Mouse (Mus musculus) left cerebral cortex, postnatal 14 days (tissue): Measurements from ENCODE around the gene Trp53bp2. TPM values are rescaled to one million over a fixed set of nuclear protein-coding genes. Genes with fewer than 3 reads are reported as not detected.

Experiments used
- DNase-seq, 2 experiments: peaks; one replicate each; pipeline ENCODE4 v3.0.0; 2021 to 2022; ENCODE audit warnings: low spot score in 2 of 2, mixed read lengths in 1 of 2
- intact Hi-C: fragments of 180-260 bp; cut with DNase I; formaldehyde crosslinking; loops from one replicate; pipeline ENCODE4 v1.15.1; 2025
- total RNA-seq, 2 experiments: library from RNA; stranded (reverse); gene quantifications; 2 replicates each; pipeline ENCODE4 v1.2.3; 2021

Gene Trp53bp2
- total RNA-seq, 2 experiments from 2014 or later = 18.7 to 19.0 TPM

DNA sequence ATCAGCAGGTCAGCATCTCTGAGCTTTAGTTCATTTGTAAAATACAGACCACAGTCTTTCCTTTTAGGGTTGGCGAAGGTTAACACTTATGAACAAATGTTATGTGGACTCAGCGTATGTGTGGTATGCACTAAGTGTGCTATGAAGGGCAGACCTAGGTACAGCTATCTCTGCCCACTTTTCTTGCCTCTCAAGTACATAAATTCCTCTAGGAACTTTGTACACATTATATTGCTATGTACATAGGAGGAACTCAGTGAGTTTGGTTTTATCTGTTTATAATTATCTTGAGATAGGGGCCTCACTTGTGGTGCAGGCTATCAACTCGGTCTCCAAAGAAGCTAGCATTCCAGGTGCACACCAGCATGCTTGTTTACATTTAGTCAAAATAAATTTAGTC lies 9.1 kb upstream of the Trp53bp2 start:
- intact Hi-C loops = no loop called here
- DNase-seq = no peak

DNA sequence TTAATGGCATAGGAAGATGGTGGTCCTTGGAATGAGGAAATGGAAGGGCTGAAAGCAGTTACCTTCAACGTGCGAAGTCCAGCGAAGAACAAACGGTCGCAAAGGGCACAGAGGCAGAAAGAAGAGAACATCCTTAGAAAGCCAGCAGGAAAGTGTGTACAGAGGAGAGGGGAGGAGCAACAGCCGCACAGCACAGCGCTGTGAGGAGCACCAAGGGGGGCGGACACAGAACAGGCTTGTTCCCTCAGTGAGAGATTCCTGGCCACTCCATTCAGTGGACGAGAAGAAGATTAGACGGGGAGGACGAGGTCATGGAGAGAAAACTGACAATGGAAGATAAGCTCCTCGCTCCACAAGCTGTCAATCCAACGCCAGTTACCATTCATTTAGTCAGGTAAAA lies 5.9 kb upstream of the Trp53bp2 start:
- no peak for DNase-seq
- intact Hi-C loops = no loop called here

DNA sequence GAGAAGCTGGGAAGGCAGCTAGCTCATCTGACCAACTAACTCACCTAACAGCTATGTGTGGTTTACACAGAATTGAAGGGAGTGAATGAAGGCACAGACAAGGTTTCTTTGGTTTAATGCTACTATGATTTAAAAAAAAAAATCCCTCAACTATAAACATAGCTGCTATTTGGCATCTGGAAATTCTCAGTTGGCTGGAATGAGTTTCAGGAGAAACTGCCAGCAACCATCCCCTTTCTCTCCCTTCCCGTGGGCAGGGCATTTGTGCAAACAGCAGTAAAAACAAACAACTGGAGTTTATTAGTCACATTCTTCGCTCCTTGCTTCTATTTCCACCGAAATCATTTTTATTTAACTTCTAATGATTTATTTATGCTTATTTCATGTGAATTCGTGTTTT lies 2.4 kb upstream of the Trp53bp2 start:
- no peak for DNase-seq
- intact Hi-C loops = no loop called here

DNA sequence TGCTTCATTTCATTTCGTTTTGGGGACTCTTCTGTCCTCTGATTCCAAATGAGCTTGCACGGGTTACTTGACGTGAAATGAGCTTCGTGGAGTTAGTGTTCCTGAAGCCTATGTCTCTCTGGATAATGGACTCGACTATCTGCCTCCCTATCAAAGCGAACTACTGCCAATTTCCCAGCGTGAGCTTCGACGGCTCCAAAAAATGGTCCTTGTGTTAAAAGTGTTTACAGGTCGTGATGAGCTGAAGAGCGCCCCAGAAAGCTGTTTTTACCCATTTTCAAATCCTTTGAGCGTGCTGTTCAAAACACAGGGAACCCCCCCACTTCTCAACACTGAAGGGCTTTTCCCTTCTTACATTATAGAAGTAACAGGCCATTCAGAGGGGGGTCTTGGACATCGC lies 729 bp upstream of the Trp53bp2 start:
- intact Hi-C loops = loop anchor here (2.0 kb wide), 1 partner anchor 67 kb away; the partner anchor contains the start of gene Fbxo28
- no peak for DNase-seq

DNA sequence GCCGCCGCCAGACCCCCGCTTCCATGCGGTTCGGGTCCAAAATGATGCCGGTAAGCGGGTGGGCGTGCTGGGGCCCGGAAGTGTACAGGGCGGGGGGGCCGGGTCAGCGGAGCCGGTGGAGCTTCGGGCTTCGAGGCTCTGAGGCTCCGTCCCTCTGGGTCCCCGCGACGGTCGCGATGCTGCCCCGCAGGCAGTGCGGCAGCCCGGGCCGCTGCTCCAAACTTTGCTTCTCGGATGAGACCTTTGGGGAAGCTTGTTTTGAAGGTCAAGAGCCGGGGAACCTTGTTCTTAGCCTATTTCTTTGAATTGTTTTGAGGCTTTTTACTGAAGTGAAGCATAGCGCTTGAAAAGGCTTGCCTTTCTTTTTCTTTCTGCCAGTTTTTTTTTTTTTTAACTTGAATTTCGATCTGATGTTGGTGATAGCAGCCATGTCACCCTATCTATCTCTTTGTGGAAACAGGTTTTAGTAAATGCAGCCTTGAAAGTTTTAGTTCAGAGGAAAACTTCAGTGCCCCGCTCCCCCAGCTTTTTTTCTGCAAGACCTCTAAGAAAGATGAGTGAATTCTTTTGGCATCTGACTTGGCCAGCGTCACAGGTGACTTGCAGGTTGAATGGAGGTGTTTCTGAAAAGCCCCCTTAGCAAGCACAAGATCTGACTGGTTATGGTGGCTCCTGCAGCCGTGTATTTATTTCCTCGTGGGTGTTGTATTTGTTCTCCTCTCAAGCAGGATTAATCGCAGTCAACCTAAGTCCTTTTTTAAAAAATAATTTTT lies 615 bp downstream of the Trp53bp2 start:
- DNase-seq = no peak
- intact Hi-C loops = loop anchor here (2.0 kb wide), 1 partner anchor 69 kb away; the partner anchor contains the start of gene Fbxo28

DNA sequence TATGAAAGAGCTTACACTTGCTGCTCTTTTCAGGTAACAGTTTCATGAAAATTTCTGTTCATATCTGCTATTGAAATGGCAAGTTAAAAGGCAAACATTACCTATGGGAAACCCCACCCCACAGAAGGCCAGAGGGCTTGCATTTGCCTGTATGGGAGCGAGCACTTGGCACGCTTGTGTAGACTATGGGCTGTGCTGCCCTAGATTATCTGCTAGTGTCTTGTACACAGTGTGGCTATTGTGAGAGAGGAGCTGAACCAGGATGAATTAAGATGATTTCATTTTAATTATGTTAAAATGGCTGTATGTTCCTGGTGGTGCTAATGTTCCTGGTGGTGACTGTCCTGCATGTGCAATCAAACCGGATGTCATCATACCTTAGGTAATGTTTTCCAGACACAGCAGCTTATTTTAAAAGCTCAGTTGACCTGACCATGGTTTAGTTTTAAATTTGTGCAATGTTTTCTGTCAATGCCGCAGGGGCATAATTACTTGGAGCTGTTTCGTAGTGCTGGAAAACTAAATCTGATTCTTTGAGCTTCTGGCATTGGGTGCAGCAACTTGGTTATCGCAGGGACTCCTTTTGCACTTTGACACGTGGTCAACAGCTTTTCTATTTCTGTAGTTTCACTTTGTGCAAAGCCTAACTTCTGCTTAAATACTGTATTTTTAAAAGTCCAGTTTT lies 3.8 kb downstream of the Trp53bp2 start:
- intact Hi-C loops = no loop called here
- no peak for DNase-seq

DNA sequence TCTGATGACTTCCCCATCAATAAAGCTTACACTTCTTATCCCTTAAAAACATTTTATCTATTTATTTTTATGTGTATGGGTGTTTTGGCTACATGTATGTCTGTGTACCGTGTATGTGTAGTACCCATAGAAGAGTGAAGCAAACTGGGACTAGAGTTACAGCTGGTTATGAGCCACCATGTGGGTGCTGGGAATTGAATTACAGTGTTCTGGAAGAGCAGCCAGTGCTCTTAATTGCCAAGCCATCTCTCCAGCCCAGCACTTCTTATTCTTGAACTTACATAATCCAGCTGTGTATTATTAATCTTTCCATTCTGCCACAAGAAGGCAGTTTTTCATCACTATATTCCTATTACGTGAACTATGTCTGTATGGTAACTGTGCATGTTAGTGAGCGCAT lies 10.5 kb downstream of the Trp53bp2 start:
- intact Hi-C loops = no loop called here
- DNase-seq = no peak

DNA sequence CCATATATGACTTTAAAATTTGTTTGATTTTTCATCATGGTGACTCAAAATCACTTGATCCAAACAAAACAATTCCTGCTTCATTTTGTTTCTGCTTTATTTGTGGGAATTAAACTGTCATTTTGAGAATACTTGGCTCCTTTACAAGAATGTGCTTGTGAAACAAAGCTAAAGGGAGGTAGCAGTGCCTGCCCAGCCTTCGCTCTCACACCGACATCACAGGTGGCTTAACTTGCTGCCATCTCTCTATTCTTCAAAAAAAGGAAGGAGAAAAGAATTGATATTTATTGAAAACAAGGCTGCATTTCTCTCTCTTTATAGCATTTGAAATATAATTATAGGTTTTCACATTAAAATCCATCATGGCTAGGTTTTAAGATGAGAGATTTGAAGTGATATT lies 15.3 kb downstream of the Trp53bp2 start:
- intact Hi-C loops = no loop called here

DNA sequence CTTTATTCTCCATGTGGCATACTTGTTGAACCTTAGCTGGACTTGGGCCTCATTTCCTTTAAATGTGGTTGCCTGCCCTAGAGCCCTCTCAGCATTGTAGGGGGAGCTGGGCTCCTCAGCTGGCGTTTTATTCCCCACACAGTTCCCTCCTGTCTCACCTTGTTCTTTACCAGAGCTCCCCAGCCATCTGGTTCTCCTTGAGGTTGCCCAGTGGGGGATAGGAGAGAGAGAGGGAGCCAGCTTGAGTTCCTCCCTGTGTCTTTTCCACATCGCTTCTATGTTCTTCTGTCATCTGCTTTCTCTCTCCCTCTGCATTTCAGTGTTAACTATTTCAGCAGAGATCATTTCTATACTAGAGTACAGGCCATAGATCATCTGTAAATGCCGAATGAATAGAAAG lies 16.2 kb downstream of the Trp53bp2 start:
- no peak for DNase-seq
- intact Hi-C loops = no loop called here

More for the DNA sequence above, 15.3 kb downstream of the Trp53bp2 start:
- DNase-seq = no peak

DNA sequence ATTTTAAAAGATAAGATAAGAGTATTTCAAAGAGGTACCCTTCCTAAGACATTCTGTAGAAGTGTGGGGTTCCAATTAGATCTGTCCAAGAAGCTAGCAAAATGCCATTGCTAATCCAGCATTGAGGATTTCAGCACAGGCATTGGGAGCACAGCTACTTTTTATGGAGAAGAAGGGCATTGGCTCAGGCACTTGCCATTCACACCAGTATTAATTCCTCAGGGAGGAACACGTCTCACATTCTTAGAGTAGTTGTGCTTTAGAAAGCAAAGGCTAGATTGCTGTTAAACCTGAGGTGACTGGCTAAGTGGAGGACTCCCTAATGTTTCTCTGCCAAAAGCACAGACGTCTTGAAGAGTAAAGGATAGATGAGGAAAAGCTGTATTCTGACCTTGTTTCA lies 17.5 kb downstream of the Trp53bp2 start:
- DNase-seq = no peak
- intact Hi-C loops = no loop called here

DNA sequence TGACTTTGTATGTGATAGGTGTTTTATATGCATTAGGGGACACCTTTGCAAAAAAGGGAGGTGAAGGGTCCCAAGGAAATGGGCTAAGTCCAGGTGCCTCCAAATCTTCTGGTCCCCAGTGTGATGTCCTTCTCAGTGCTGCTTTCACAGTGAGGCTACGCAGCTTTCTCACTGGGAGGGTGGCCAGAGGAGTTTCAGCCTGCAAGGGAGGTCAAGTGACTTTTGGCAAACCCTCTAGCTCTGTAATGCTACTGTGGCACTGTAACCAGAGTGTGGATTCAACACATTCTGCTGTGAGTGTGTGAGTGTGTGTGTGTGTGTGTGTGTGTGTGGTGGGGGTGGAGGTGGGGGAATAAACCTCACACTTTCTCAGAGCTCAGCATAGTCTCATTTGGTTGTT lies 18.5 kb downstream of the Trp53bp2 start:
- intact Hi-C loops = no loop called here
- no peak for DNase-seq

DNA sequence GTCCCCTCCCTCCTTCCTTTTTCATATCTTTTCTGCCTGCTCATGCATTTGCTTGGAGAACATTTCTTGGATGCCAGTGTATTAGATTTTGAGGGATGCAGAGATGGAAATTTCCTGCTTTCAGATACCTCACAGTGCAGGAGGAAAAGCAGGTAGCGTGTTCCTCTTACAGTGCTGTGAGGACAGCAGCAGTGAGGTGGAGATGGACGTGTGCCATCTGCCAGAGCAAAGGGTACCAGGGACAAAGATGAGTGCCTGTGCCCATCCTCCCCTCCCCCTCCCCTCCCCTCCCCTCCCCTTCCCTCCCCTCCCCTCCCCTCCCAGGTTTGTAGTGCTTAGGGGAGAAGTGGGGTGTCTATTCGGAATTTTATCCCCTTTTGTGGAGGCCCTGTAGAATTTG lies 20.9 kb downstream of the Trp53bp2 start:
- intact Hi-C loops = no loop called here
- DNase-seq = no peak

DNA sequence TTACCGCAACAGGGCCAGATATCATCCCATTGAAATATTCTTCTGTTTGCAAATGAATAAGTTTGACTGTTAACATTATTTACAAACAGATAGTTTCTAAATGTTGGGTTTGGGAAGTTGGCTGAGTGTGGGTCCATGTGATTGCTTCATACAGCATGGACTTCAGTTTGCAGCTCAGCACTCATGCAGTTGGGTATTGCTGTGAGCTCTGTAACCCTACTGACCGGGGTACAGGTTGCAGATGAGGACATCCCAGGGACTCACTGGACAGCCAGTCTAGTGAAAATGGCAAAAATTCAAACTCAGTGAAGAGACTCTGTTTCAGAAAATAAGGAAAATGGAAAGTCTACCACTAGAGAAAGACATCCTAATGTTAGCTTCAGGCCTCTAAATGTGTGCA lies 21.7 kb downstream of the Trp53bp2 start:
- intact Hi-C loops = no loop called here

DNA sequence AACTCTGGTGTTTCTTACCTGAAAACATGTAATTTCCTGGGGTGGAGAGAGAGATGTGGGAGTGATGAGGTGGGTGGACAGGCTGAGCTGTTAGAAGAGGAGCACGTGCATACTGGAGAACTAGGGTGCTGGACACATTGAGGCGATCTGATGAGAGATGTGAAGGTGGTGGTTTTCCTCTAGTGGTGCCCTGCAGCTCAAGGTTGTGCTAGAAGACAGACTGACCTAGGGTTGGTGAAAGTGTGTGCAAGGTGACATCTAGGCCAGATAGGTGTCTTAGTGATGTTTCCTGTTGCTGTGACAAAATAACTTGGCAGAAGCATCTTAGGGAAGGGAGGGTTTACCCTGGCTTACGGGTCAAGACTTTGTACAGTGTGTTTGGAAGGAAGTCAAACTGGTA lies 23.1 kb downstream of the Trp53bp2 start:
- DNase-seq = no peak
- intact Hi-C loops = no loop called here

More for the DNA sequence above, 21.7 kb downstream of the Trp53bp2 start:
- no peak for DNase-seq

DNA sequence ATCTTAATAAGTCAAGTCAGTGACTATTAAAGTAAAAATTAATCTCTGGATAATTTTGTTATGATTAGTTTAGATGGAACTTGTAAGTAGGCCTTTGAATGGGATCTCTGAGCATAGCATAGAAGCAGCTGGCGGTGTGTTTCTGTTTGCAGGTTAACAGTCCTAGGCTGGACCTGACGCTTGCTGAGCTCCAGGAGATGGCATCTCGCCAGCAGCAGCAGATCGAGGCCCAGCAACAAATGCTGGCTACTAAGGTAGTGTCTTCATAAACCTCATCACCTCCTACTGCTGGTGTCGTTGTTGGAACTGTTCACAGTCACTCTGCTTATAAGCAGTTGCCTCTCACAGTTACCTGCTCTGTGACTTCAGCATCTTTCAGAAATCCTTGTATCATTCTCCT lies 27.8 kb downstream of the Trp53bp2 start:
- intact Hi-C loops = no loop called here
- no peak for DNase-seq

DNA sequence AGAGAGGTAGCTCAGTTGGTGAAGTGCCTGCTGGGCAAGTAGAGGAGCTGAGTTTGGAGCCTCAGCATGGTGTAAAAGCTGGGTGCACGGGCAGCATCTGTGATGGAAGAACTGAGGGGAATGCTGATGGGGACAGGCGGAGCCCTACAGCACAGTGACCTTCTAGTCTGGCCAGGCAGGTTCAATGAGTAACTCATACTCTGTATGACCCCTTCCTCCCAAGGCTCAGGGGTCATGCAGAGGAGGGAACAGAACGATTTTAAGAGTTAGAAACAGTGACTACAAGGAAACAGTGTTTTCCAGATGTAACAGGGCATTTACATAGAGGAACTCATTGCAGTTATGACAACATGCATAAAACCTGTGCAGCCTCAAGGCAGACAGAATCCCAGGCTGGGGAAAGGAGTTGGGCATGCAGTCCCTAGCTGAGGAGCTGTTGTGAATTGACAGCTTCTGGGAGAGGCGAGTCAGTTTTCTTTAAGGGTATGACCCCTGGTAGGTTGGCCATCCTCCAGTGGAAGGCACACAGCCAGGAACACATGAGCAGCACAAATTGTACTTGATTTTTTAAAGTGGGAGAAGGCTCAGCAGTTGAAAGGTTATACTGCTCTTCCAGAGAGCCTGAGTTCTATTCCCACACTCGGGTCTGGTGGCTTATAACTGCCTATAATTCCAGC lies 30.7 kb downstream of the Trp53bp2 start:
- intact Hi-C loops = no loop called here
- peak; percentile 45 to 62 for DNase-seq

DNA sequence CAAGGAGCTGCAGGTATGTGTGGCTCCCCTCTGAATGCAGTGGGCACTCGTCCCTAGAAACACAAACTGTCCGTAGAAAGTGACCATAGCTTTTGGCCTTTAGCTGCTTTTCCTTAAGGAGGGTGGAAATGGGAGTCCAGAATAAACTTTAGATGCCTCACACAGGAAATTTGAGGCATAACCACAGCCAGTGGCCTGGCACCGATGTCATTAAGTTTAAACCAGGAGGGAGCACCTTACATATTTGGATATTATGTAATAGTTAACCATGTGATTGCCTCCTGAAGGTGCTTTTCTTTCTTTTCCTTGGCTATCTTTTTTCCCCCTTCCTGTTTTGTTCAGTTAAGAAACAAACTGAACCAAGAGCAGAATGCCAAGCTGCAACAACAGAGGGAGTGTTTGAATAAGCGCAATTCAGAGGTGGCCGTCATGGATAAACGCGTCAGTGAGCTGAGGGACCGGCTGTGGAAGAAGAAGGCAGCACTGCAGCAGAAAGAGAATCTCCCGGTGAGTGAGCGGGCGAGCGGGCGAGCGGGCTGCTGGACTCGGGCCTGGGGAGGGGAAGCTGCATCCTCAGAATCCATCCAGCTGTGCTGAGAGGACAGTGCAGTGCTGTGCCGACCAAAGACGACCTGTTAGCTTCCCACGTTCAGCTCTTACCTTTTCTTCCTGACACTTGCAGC lies 33.0 kb downstream of the Trp53bp2 start:
- no peak for DNase-seq
- intact Hi-C loops = no loop called here

DNA sequence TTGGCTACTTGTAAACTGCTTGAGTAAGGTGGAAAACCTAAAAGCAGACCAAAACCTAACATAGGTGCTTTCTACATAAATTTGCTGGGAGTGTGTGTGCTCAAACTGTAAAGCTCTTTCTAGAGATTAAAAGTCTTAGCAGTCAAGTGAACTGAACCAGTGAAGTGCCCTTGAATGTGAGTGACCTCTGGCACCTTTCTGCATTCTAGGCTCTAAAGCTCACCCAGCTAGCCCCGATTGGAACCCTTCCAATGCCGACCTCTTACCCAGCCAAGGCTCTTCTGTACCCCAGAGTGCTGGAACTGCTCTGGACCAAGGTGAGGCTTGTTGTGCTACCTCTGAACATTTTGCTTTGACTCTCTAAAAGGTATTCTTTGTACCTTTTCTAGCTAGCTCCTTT lies 35.1 kb downstream of the Trp53bp2 start:
- intact Hi-C loops = no loop called here
- no peak for DNase-seq

DNA sequence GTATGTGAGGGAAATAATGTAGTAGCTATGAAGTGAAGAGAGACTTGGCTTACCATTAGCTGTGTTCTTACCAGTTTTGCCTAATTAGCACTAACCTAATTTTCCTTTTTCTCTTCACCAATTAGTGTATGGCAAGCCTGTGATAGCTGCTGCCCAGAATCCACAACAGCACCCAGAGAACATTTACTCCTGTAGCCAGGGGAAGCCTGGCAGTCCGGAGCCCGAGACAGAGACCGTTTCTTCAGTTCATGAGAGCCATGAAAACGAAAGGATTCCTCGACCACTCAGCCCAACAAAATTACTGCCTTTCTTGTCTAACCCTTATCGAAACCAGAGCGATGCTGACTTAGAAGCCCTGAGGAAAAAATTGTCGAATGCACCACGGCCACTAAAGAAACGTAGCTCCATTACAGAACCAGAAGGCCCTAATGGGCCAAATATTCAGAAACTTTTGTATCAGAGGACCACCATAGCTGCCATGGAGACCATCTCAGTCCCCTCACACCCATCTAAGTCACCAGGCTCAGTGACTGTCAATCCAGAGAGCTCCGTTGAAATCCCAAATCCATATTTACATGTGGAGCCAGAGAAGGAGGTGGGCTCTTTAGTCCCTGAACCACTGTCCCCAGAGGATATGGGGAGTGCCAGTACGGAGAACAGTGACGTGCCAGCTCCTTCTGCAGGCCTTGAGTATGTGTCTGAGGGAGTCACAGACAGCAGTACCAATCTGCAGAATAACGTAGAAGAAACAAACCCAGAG lies 39.5 kb downstream of the Trp53bp2 start:
- DNase-seq = peak in 1 of 2 experiments; percentile 21
- intact Hi-C loops = no loop called here
